Mouse (Mus musculus) left cerebral cortex, adult 18-20 months (tissue): Measurements from ENCODE around the gene Tgm6. TPM values are rescaled to one million over a fixed set of nuclear protein-coding genes. Genes with fewer than 3 reads are reported as not detected.

ENCODE experiments used
- DNase-seq, 2 experiments: peaks; one replicate each; pipeline ENCODE4 v3.0.0; 2021 to 2022; ENCODE audit warnings: low spot score in 2 of 2, mixed read lengths in 1 of 2
- long read RNA-seq, 2 experiments: library from polyadenylated mRNA; stranded (forward); transcript quantifications; one replicate each; pipeline ENCODE4 v2.0.0; 2021
- total RNA-seq, 2 experiments: library from RNA; stranded (reverse); gene quantifications; 2 replicates each; pipeline ENCODE4 v1.2.3; 2021

The Tgm6 gene
- under 1 TPM; 0.09 to 0.12 TPM for total RNA-seq
- long read RNA-seq, experiment 1, result 0 reads
- long read RNA-seq, experiment 2, result 0 reads

- no peak for DNase-seq
Observed at GRCm38 (mm10) chr2:130112116-130112515, at the start of gene Tgm6. Tgm6 (plus strand) TSS chr2:130112416.

- peak; percentile 28 to 53 for DNase-seq
Observed at GRCm38 (mm10) chr2:130068228-130068627, 44.0 kb upstream of the Tgm6 start.

DNA sequence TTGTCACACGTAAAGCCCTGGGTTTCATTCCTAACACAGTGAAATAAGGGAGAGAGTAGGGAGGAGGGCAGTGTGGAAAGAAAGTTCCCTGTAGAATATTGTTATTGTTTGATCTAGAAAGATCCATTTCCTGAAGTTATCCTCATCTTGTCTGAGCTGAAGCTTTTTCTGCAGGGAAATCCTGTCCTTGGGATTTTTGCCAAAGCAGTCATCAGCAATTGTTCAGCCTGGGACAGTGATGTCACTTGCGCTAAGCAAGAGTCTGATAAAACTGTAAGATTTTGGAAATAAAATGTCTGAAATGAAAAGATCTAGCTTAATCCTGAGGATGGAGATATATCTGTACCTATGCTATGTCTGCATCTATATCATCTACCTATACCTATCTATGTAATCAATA, 41.8 kb upstream of the Tgm6 start:
- DNase-seq, result no peak

GRCm38 (mm10) chr2:130112804-130113203, 588 bp downstream of the Tgm6 start:
- no peak for DNase-seq

DNA sequence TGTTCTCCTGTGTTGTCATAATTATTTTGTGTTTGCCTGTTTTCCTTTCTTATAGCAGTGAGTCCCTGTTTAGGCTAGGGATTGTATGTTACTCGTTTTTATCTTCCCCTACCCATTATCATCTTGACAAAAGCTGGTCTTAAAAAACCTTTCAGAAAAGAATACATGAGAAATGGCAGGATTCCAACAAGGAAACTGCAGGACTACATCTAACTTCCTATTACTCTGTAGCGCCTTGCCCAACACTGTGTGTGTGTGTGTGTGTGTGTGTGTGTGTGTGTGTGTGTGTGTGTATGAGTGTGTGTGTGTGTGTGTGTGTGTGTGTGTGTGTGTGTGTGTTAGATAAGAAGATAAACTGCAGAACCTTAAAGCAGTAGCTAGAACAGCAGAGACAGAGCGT, 1.2 kb downstream of the Tgm6 start:
- no peak for DNase-seq

- no peak for DNase-seq
Observed at GRCm38 (mm10) chr2:130118649-130119048, 6.4 kb downstream of the Tgm6 start.

DNA sequence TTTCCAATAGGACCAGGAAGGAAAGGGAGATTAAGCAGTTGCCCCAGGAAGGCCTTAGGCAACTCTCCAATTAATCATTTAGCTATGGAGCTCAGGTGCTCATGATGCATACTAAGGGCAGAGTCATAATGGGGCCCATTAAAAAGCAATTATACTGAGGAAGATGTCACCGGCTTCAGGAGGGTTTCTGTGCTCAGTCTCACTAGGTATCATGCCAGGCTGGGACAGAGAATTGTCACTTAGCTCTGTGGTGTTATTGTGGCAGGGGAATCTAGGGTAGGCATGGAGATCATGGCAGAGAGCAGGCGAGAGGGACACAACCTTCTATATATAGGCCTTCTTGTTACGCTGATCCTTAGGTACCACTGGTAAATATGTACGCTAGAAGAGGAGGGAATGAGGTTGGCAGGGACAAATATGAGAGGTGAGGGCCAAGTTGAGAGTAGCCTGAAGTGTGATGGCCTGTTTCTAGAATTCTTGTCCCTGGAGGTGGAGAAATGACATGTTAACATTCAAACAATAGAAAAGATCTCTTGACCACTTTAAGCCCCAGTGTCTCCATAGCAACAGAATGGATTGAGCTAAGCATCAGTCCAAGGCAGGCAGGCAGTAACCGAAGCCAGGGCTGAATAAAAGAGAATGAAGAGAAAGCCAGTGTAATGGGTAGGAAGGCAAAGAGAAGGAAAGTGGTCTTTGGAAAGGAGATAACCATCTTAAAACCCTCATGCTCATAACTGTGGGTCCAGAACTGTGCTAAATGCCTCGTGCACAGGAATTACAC, 13.3 kb downstream of the Tgm6 start:
- DNase-seq, result no peak

DNA sequence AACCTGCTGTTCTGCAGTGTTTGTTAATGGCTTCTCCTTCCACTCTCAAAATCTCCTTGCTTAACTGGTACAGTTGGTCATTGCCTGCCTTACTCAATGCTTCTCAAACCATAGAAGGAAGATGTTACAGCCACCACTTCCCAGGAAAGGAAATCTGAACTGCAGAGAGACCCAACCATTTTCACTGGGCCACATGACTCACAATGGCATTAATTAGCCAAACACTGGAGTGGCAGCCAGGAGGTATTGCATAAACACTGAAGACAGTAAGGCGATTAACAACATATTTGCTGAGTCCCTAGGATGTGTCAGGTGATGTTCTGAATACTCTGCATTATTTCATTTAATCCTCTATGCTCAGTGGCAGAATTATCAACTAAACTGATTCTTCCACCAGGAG, 13.9 kb downstream of the Tgm6 start:
- no peak for DNase-seq

GRCm38 (mm10) chr2:130129687-130130086, 17.5 kb downstream of the Tgm6 start:
- no peak for DNase-seq

DNA sequence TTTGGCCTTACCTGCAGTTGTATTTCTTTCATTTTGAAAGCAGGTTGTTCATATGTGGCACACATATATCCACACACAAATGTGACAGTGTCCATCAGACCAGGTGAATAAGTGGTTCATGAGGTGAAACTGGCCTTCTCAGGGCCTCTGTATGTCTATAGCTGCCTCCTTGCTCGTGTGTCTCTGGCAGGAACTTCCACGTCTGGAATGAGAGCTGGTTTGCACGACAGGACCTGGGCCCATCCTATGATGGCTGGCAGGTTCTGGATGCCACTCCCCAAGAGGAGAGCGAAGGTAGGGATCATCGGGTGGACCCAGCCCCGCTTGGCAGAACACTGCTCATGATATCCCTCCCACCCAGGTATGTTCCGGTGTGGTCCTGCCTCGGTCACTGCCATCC, 30.8 kb downstream of the Tgm6 start:
- DNase-seq, result no peak

- no peak for DNase-seq
Observed at GRCm38 (mm10) chr2:130144703-130145324, 32.6 kb downstream of the Tgm6 start.

GRCm38 (mm10) chr2:130146089-130146668, 34.0 kb downstream of the Tgm6 start:
- no peak for DNase-seq

DNA sequence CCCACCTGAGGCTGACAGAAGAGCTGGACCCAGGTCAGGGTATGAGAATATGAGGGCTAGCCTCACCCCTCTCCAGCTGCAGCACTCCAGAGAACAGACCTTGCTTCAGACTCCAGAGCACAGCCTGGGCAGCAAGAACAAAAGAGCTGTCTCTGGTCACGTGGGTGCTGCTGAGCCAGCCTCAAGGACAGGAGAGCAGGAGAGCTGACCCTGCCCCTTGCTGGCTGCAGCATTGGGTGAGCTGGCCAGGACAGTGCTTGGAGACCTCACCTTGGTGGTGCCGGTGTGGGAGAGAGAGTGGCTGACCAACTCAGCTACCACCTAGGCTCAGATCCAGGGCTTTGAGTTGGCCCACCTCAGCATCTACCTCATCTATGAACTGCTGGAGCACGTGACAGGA, 43.0 kb downstream of the Tgm6 start:
- no peak for DNase-seq

DNA sequence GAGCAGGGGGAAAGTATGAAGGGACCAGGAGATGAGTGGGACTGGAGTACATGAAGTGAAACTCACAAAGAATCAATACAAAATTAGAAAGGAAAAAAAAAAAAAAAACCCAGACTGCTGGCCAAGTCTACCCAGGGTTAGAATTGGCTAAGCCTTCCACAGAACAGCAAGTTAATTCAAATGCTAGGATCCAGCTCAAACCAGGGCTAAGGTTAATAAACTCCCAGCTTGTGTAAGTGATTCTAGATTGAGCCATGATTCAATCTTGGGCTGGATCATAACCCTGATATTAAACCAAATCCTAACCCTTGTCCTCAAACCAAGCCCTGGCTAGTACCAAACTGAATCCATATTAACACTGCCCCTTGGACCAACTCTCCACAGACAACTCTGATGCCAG, 43.6 kb downstream of the Tgm6 start:
- DNase-seq, result no peak

- DNase-seq, result no peak
Observed at GRCm38 (mm10) chr2:130157231-130158087, 45.2 kb downstream of the Tgm6 start.

DNA sequence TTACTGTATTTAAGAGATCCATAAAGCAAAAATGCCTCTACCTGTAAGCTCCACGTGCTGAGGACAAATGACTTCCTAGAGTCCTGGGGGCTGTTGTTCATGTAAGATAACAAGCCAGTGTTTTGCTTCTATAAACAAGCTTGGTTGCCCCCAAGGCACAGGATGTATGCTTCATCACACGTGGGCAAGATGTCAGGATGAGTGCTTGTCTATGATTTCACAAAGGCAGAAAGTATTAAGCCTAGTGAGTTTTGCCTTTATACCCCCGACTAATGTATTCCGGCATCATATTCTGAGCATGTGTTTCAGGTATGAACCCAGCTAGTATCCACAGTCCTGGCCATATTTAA, 45.8 kb downstream of the Tgm6 start:
- no peak for DNase-seq

GRCm38 (mm10) chr2:130162701-130163100, 50.5 kb downstream of the Tgm6 start:
- DNase-seq, result no peak

DNA sequence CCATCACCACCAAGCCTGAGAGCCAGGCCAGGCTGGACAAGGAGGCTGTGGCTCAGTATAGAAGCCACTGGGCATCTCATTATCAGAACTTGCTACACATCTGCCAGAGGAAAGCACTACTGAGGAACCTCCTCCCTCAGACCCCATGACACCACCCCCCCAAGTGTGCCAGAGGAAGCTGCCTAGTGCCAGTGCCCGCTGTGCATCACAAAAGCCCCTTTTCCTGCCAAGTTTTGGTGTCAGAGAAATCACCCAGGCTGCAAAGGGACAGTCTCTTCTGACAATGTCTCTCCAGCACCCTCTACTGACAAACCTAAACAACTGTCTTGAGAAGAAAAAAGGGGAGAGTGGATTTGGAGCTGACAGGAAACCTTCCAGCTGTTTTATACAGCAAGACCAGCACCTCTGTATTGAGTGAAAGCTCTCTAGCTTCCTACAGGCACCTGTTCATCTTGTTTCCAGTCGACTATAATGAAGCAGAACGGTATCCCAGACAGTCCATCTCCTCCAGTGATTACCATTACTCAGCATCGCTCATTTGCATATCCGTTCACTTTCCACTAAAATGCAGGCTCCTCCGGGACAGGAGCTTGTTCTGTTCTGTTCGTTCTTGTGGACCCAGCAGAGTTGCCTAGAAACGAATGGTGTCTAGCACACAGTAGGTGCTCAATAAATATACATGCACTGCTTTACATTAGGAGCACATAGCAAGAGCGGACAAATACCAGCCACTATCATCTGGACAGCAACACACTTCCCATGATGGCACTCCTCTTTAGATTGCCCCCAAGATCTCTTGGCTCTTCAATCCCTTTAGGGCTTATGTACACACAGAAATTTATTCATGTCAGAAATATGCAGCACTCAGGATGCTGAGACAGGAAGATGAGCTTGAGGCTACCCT, 54.3 kb downstream of the Tgm6 start:
- peak; percentile 34 to 40 for DNase-seq

- DNase-seq, result peak; percentile 75
Observed at GRCm38 (mm10) chr2:130167861-130168260, 55.6 kb downstream of the Tgm6 start.

DNA sequence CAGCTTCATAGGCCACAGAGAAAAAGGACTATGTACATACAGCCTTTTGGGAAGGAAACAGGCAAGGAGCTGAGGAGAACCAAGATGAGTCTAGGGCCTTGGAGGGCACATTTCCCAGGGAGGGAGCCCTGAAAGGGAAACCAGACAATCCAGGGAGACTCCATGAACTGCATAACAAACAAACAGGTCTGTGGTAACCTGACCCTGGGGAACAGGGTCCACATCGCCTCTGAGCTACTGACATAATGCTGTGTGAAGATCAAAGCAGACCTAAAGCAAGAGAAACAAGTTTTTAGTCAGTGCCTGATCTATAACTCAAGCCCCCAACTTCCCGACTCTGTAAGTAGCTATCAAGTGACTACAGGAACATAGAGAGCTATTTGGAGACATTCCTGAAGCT, 59.5 kb downstream of the Tgm6 start:
- no peak for DNase-seq

DNA sequence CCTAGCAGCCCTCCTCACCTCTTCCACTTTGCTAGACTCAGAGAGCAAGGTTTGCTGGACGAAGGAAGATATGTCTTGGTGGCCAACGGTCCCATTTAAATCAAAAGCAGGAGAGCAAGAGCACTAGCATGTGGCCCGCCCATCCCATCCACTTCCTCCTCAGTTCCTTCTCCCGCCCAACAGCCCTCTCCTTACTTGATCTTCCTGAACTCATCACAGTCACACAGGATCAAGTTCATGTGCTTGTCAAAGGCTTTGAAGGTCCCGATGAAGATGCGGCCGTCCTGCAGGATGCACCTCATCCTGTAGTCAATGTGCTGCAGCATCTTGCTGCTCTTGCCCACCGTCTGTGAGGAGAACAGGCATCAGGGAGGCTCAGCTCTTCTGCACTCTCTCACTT, 64.6 kb downstream of the Tgm6 start:
- no peak for DNase-seq
